Mouse (Mus musculus) forebrain, embryonic 11.5 days (tissue): ENCODE data around the gene Bach2. TPM values are rescaled to one million over a fixed set of nuclear protein-coding genes. Genes with fewer than 3 reads are reported as not detected.

ENCODE experiments used
- ATAC-seq: fragments of 200-750 bp; cut with Nextera tagmentation; replicated peaks from 2 replicates; pipeline ENCODE4 v1.8.0; 2017; ENCODE audit warnings: moderate TSS enrichment; ENCODE audit not compliant: low FRiP score
- DNase-seq: peaks from one replicate; pipeline ENCODE4 v3.0.0-alpha.2; 2017; ENCODE audit warnings: low spot score
- H3K27ac ChIP-seq: fragments of 300-500 bp; sonication (generic); 2 replicates; pipeline ENCODE4 v1.5.1; 2014; ENCODE audit warnings: low read depth, low read length
- H3K27me3 ChIP-seq: fragments of 300-500 bp; sonication (generic); 2 replicates; pipeline ENCODE4 v1.6.1; 2014; ENCODE audit warnings: mild to moderate bottlenecking, low read length, mixed read lengths; ENCODE audit not compliant: control insufficient read depth, insufficient read depth
- H3K36me3 ChIP-seq: fragments of 300-500 bp; sonication (generic); 2 replicates; pipeline ENCODE4 v1.6.1; 2014; ENCODE audit warnings: mild to moderate bottlenecking, low read length, moderate library complexity, mixed read lengths; ENCODE audit not compliant: control insufficient read depth, insufficient read depth
- H3K4me1 ChIP-seq: fragments of 300-500 bp; sonication (generic); replicated peaks from 2 replicates; pipeline ENCODE4 v1.6.1; 2014; ENCODE audit warnings: low read length, mixed read lengths; ENCODE audit not compliant: control insufficient read depth, insufficient read depth
- H3K4me2 ChIP-seq: fragments of 300-500 bp; sonication (generic); 2 replicates; pipeline ENCODE4 v1.6.1; 2014; ENCODE audit warnings: low read depth, mild to moderate bottlenecking, low read length, moderate library complexity, mixed read lengths; ENCODE audit not compliant: severe bottlenecking
- H3K4me3 ChIP-seq: fragments of 300-500 bp; sonication (generic); 2 replicates; pipeline ENCODE4 v1.5.1; 2014; ENCODE audit warnings: low read depth, low read length
- H3K9ac ChIP-seq: fragments of 300-500 bp; sonication (generic); 2 replicates; pipeline ENCODE4 v1.6.1; 2014; ENCODE audit warnings: low read length
- H3K9me3 ChIP-seq: fragments of 300-500 bp; sonication (generic); 2 replicates; pipeline ENCODE4 v1.6.1; 2016; ENCODE audit warnings: low read length, mixed read lengths; ENCODE audit not compliant: control insufficient read depth
- WGBS: fragments of 180-500 bp; shearing (Covaris S2); extraction: QIAGEN DNeasy Blood & Tissue Kit; methylation state at CpG from one replicate; pipeline ENCODE4 v1.1.7; 2014; 5-methylcytosine and 5-hydroxymethylcytosine counted together
- polyA plus RNA-seq: library from polyadenylated mRNA; unstranded; fragments of >200 nt; fragmentation: Nextera tagmentation; extraction: Ambion mirVana; gene quantifications from 2 replicates; pipeline ENCODE4 v1.2.1, GENCODE M21; 2014

Gene Bach2
- polyA plus RNA-seq, 1 experiment from 2014 or later, result 16.2 TPM

DNA sequence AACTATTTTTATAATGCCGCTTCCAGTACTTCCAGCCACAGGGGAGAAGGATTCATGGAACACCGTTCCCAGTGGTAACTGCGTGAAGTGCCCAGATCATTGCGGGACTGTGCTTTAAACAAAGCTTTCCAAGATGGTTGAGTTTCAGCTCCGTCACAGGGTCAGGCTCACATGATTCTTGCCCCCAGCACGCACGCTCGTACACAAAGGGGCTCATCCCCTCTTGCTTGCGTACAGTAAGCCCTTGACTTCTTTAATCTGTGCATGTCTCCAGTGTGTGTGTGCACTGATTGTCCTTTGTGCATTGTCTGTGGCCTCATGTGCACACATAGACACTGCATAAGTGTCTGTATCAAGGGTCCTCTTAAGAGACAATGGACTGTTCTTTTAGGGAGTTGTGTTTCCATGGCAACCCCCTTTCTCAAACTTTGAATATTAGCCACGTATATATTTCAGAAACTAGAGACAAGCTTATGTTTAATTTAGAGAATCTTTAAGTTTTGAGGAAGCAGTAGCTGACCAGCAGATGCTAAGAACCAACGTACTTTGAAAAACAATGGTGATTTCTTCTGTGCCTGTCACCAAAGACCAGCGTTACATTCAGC, 119.5 kb downstream of the Bach2 start:
- no peak for ATAC-seq
- Histone ChIP-seq H3K4me3 (no peak overlapping the region), H3K9me3 (no peaks in the 10 kb centered on the region), H3K4me1 (peaks cover 16% of the 10 kb centered on the region; the same call in 1 of the 2 replicates), H3K27me3 (no peaks in the 10 kb centered on the region), H3K4me2 (no peak overlapping the region), H3K36me3 (no peaks in the 10 kb centered on the region), H3K27ac (no peak overlapping the region), H3K9ac (no peak overlapping the region)
- peak; percentile 45 for DNase-seq
- 66% methylated on average over 12 of the region's 12 CpGs for WGBS

DNA sequence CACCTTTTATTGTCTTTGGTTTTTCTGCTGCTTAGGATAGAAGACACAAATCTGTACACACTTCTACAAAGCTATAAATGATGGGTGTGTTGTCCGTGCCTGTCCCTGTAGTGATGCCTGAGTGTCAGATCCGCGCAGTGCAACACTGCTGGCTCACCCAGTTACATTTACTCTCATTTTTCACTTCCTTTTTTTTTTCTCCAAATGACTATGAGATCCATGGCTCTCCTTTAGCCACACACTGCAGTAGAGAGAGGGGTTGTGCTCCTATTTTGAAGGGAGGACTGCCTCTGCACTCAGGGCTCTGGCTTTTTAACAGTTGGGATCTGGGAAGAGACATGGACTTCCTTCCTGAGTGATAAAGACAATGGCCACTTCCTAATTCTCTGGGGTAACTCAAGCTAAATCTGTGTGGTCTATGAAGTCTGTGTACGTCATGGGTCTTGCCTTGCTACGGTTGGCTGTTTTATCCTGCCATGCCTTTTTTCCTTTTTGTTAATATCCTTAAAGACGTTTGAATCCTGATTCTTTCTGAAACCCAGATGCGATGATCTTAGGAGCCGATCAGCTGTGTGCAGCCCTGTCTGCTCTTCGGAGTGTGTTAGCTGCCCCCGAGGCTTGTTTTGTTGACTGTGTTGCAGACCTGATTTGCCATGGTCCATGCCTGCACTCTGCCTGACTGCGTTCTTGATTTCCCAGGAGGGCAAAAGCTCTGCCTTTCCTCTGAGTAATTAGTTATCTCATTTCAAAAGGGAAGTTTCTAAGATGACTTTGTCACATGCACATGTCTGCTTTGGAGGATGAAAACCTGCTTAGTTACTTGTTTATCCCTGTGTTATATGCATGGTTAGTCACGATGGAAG, 120.2 kb downstream of the Bach2 start:
- H3K4me3 ChIP-seq, result no peak overlapping the region
- no peak overlapping the region for H3K9ac ChIP-seq

DNA sequence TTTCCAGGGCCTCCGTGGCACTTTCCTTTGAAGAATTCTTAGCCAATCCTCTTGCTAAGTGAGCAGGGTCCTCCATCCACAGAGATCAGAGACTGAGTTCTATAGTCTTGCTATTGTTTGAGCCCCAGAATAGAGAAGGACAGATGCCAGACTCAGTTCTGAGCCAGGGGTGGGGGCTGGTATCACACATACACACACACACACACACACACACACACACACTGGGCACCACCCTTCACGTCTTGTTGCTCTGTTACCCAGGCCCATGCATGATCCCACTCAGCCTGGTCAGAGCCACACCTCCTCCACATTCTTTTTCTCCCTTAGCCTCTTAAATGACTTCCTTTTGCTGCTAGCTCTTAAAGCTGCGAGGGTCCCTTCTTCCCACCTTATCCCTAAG, 121.0 kb downstream of the Bach2 start:
- no peak overlapping the region for H3K4me2 ChIP-seq
- no peaks in the 10 kb centered on the region for H3K9me3 ChIP-seq
- H3K4me1 ChIP-seq, result peaks cover 16% of the 10 kb centered on the region; the same call in 1 of the 2 replicates
- no peaks in the 10 kb centered on the region for H3K27me3 ChIP-seq
- no peak overlapping the region for H3K4me3 ChIP-seq
- 23% methylated on average over 3 of the region's 3 CpGs for WGBS
- ATAC-seq, result peak; percentile 48; the same call in 1 of the 2 replicates
- H3K9ac ChIP-seq, result no peak overlapping the region
- H3K36me3 ChIP-seq, result no peaks in the 10 kb centered on the region
- 0 out of 2 replicates have a peak overlapping the region, but pooled peaks have one; percentile 25 for H3K27ac ChIP-seq
- DNase-seq, result peak; percentile 50

More for the DNA sequence above, 120.2 kb downstream of the Bach2 start:
- DNase-seq (peak; percentile 49), ATAC-seq (peak; percentile 56; the same call in 1 of the 2 replicates)
- Histone ChIP-seq H3K27ac (0 out of 2 replicates have a peak overlapping the region, but pooled peaks have one; percentile 25), H3K27me3 (no peaks in the 10 kb centered on the region), H3K4me2 (no peak overlapping the region), H3K36me3 (no peaks in the 10 kb centered on the region), H3K9me3 (no peaks in the 10 kb centered on the region), H3K4me1 (peaks cover 16% of the 10 kb centered on the region; the same call in 1 of the 2 replicates)
- WGBS, result 55% methylated on average over 12 of the region's 12 CpGs

DNA sequence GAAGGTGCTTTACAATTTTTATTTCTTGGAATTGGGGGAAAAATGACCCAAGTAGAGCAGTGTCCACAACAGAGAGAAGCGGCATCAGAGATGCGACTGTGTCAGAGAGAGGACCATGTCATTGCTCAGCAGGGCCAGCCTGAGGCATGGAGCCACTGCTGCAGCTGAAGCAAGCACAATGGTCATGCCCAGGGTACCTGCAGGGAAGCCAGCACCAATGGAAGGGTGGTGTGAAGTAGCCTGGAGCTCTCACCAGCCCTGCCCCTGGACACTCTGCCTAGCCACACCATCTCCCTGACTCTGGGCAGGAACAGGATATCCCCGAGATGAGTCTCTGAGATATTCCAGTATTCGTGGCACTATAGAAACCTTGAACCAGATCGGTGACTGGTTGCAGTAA, 121.9 kb downstream of the Bach2 start:
- no peaks in the 10 kb centered on the region for H3K27me3 ChIP-seq
- H3K4me1 ChIP-seq, result peaks cover 16% of the 10 kb centered on the region; the same call in 1 of the 2 replicates
- no peak overlapping the region for H3K4me2 ChIP-seq
- H3K9me3 ChIP-seq, result no peaks in the 10 kb centered on the region
- no peaks in the 10 kb centered on the region for H3K36me3 ChIP-seq
- H3K27ac ChIP-seq, result no peak overlapping the region
- ATAC-seq, result no peak
- no peak overlapping the region for H3K9ac ChIP-seq
- WGBS, result 90% methylated on average over 5 of the region's 5 CpGs
- no peak overlapping the region for H3K4me3 ChIP-seq
- peak; percentile 35 for DNase-seq

DNA sequence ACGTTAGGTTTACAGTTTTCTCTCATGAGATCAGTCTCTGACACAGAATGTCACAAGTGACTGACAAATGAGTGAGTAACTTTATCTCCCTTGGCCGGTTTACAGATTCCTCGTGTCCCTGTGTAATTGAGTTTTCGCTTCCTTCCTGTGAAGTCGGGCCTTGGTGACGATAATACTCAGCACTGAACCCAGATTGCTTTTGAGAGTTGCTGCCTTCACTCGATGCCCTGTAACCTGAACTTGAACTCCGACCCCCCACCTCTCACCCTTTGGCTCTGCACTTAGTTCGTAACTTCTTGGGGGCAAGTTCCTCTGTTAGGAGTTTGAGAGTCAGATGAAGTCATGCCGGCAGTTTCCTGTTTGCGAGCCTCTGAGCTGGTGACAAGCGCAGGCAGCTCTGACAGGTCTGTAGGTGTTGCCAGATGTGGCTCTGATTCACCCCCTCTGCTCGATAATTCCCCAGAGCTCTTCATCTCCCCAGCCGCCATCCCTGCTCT, 124.9 kb downstream of the Bach2 start:
- Histone ChIP-seq H3K27ac (no peak overlapping the region), H3K4me2 (no peak overlapping the region), H3K36me3 (no peaks in the 10 kb centered on the region), H3K27me3 (no peaks in the 10 kb centered on the region), H3K4me3 (no peak overlapping the region), H3K4me1 (peaks cover 13% of the 10 kb centered on the region; the same call in 1 of the 2 replicates), H3K9me3 (no peaks in the 10 kb centered on the region), H3K9ac (no peak overlapping the region)
- DNase-seq (peak; percentile 48), ATAC-seq (no peak)
- WGBS, result 73% methylated on average over 14 of the region's 14 CpGs

DNA sequence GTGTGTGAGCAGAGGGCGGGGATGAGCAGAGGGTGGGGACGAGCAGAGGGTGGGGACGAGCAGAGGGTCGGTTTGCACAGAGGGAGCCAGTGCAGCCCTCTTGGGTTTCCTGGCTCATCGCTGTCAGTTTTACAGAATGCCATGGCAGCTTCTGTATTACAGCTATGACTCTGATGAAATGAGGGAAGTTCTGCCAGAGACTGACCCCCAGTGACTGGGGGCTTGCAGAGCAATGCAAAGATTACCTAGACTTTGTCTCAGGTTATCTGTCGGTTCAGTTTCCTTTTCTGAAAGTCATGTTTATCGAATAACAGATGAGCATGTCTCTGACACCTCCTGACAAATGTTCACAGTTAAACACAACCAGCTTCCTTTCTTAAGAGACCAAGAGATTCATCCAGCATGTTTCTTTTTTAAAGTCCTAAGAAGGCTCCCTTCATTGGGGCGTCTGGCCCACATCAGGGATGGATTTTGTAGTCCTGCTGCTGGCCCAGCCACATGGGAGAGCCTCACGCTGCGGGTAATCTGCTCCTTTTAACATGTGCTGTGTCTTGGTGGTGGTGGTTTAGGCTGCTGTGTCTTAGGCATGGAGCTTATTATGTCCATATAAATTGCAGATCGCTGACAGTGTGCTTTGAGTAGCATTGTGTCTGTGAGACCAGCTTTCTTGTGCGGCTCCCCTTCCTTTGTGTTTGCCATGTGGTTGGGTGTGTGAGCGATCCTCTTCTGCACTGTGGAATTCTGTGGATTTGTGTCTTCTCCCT, 126.7 kb downstream of the Bach2 start:
- no peaks in the 10 kb centered on the region for H3K36me3 ChIP-seq
- ATAC-seq, result no peak
- 63% methylated on average over 13 of the region's 13 CpGs for WGBS
- DNase-seq, result peak; percentile 47
- no peaks in the 10 kb centered on the region; the same call in 1 of the 2 replicates for H3K4me1 ChIP-seq
- no peak overlapping the region for H3K27ac ChIP-seq
- H3K27me3 ChIP-seq, result no peaks in the 10 kb centered on the region
- H3K9ac ChIP-seq, result no peak overlapping the region
- H3K4me3 ChIP-seq, result no peak overlapping the region
- no peaks in the 10 kb centered on the region for H3K9me3 ChIP-seq
- H3K4me2 ChIP-seq, result no peak overlapping the region

DNA sequence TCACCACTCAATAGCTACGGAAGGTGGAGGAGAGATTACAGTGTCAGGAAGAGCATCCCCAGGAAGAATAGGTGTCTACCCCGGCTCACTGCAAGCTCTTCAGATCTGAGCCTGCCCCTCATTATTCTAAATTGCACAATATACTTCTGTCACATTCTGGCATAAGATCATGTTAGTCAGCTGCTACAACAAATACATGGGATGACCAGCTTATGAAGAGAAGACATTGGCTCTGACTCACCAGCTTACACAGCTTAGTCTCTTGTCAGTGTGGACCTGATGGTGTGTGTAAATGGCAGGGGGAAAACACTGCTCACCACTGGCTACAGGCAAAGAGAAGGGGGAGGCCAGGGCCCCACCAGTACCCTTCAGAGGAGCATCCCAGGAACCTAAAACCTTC, 127.6 kb downstream of the Bach2 start:
- Histone ChIP-seq H3K9ac (no peak overlapping the region), H3K9me3 (no peaks in the 10 kb centered on the region), H3K4me3 (no peak overlapping the region), H3K27me3 (no peaks in the 10 kb centered on the region), H3K4me2 (no peak overlapping the region), H3K27ac (no peak overlapping the region), H3K4me1 (peaks cover 4% of the 10 kb centered on the region; the same call in 1 of the 2 replicates), H3K36me3 (no peaks in the 10 kb centered on the region)
- DNase-seq, result peak; percentile 14
- 87% methylated on average over 2 of the region's 2 CpGs for WGBS
- no peak for ATAC-seq

DNA sequence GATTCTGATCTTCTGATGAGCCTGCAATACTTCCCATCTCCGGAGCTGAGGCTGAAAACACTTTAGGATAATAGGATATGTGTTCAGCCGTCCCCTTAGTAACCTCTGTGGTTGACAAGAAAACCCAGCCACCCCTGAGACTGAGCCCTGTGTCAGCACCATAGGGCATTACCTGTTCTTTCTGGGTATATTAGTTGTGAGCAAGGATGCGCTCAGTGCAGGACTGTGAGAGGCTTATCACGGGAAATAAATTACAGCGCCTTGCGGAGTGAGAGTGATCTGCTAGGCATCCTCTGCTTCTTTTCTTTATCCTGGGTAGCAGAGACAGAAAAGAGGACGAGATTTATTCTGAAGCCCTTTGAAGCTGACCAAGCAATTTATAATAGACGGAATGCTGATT, 129.7 kb downstream of the Bach2 start:
- Histone ChIP-seq H3K27ac (no peak overlapping the region), H3K27me3 (no peaks in the 10 kb centered on the region), H3K36me3 (no peaks in the 10 kb centered on the region), H3K4me2 (no peak overlapping the region), H3K9me3 (no peaks in the 10 kb centered on the region), H3K9ac (no peak overlapping the region), H3K4me1 (peaks cover 4% of the 10 kb centered on the region; the same call in 1 of the 2 replicates), H3K4me3 (no peak overlapping the region)
- DNase-seq (peak; percentile 33), ATAC-seq (no peak)
- WGBS, result 58% methylated on average over 8 of the region's 8 CpGs
